Mouse (Mus musculus) limb, embryonic 14.5 days (tissue): ENCODE results near the gene Myb. TPM values are rescaled to one million over a fixed set of nuclear protein-coding genes. Genes with fewer than 3 reads are reported as not detected.
A peak's percentile ranks its signal among the peaks of the same experiment; 100 is the strongest.

Experiments used
- ATAC-seq: fragments of 200-750 bp; cut with Nextera tagmentation; 2 replicates; pipeline ENCODE4 v1.8.0; 2017; ENCODE audit warnings: low read depth, moderate number of reproducible peaks, moderate TSS enrichment; ENCODE audit not compliant: low FRiP score
- DNase-seq: peaks from one replicate; pipeline ENCODE4 v3.0.0-alpha.2; 2015; ENCODE audit warnings: low spot score
- H3K27ac ChIP-seq: fragments of 300-500 bp; sonication (generic); replicated peaks from 2 replicates; pipeline ENCODE4 v1.5.1; 2014; ENCODE audit warnings: low read depth, mild to moderate bottlenecking, low read length, moderate library complexity, mixed read lengths
- H3K27me3 ChIP-seq: fragments of 300-500 bp; sonication (generic); 2 replicates; pipeline ENCODE4 v1.6.1; 2014; ENCODE audit warnings: low read length, mixed read lengths; ENCODE audit not compliant: control insufficient read depth, insufficient read depth
- H3K36me3 ChIP-seq: fragments of 300-500 bp; sonication (generic); 2 replicates; pipeline ENCODE4 v1.6.1; 2014; ENCODE audit warnings: mild to moderate bottlenecking, low read length, moderate library complexity, mixed read lengths; ENCODE audit not compliant: control insufficient read depth, insufficient read depth
- H3K4me1 ChIP-seq: fragments of 300-500 bp; sonication (generic); 2 replicates; pipeline ENCODE4 v1.6.1; 2014; ENCODE audit warnings: antibody characterized with exemption, low read length, mixed read lengths; ENCODE audit not compliant: control insufficient read depth, insufficient read depth
- H3K4me2 ChIP-seq: fragments of 300-500 bp; sonication (generic); replicated peaks from 2 replicates; pipeline ENCODE4 v1.6.1; 2014; ENCODE audit warnings: low read depth, mild to moderate bottlenecking, low read length, moderate library complexity; ENCODE audit not compliant: severe bottlenecking
- H3K4me3 ChIP-seq: fragments of 300-500 bp; sonication (generic); replicated peaks from 2 replicates; pipeline ENCODE4 v1.5.1; 2014; ENCODE audit warnings: low read length
- H3K9ac ChIP-seq: fragments of 300-500 bp; sonication (generic); 2 replicates; pipeline ENCODE4 v1.6.1; 2014; ENCODE audit warnings: mild to moderate bottlenecking, low read depth, low read length, moderate library complexity; ENCODE audit not compliant: severe bottlenecking
- H3K9me3 ChIP-seq: fragments of 300-500 bp; sonication (generic); 2 replicates; pipeline ENCODE4 v1.6.1; 2016; ENCODE audit warnings: low read length; ENCODE audit not compliant: control insufficient read depth
- POLR2A ChIP-seq: fragments of 200-500 bp; IDR thresholded peaks from 2 replicates; pipeline ENCODE4 v1.8.0; 2012; ENCODE audit warnings: inconsistent platforms, mild to moderate bottlenecking, moderate library complexity, borderline replicate concordance; ENCODE audit not compliant: insufficient read depth, insufficient read length; ENCODE audit errors: extremely low read depth
- WGBS: fragments of 180-500 bp; shearing (Covaris S2); extraction: QIAGEN DNeasy Blood & Tissue Kit; methylation state at CpG from one replicate; pipeline ENCODE4 v1.1.7; 2014; 5-methylcytosine and 5-hydroxymethylcytosine counted together
- polyA plus RNA-seq, 2 experiments: library from polyadenylated mRNA; depleted of rRNA in 1 of 2; stranded (reverse) in 1 of 2; unstranded in 1 of 2; fragments of >200 nt; fragmentation: Nextera tagmentation in 1 of 2; extraction: Ambion mirVana in 1 of 2; gene quantifications; 2 replicates each; pipeline versions ENCODE4 v1.2.1 to v1.2.3; 2012 to 2014

Myb gene
- polyA plus RNA-seq (2012; rRNA removed) (3.8 and 4.0 TPM in 2 replicates), polyA plus RNA-seq (2014; fragmentation: Nextera tagmentation; extraction: Ambion mirVana) (2.7 and 3.7 TPM in 2 replicates)

DNA sequence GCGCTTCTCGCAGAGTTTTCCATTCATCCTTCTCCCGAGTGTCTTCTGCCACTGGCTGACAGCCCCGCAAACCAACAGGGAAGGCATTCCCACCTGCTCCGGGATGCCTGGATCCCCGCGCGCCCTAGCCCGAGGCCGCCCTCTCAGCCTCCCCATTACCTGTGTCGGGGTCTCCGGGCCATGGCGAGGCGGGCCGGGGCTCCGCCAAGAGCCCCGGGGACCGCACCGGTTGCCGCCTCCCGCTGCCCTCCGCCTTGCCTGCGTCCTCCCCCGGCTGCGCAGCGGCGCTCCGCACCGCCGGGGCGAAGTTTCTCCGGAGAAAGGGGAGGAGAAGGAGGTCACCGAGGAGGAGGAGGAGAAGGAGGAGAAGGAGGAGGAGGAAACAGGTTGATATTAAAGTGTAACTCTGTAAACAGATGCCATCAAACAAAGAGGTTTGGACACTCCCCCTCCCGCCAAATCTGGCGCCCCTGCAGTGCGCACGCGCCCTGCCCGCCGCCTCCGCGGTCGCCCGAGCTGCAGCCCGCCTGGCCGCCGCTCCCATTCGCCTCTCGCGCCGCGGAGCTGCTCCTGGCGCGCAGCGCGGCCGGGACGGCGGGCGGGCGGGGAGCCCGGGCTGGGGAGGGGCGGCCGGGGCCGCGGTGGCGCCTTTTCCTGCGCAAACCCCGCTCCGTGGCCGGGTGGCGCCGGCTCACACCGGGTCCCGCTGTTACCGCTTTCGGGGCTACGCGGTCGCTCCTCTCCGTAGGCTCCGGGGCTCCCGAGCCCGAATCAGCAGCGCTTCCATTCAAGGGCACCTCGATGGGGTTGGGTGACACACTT is at the start of gene Myb:
Gene Myb (minus strand): TSS at position 448 of the 822 bp plus-strand sequence.
- Histone ChIP-seq H3K27me3 (peaks cover 9% of the 10 kb centered on the region), H3K36me3 (no peaks in the 10 kb centered on the region), H3K4me1 (no peaks in the 10 kb centered on the region), H3K9ac (peak within 1 kb of the TSS; percentile 79), H3K9me3 (no peaks in the 10 kb centered on the region), H3K27ac (0 out of 2 replicates have a peak within 1 kb of the TSS, but pooled peaks have one; percentile 33), H3K4me2 (peak within 1 kb of the TSS; percentile 92), H3K4me3 (peak within 1 kb of the TSS; percentile 66)
- ATAC-seq (peak; percentile 78), DNase-seq (peak; percentile 68)
- TF ChIP-seq POLR2A, result 0 out of 2 replicates have a peak, but pooled peaks have one; percentile 21
- WGBS, result under 1% methylated on average over 43 of the region's 86 CpGs

DNA sequence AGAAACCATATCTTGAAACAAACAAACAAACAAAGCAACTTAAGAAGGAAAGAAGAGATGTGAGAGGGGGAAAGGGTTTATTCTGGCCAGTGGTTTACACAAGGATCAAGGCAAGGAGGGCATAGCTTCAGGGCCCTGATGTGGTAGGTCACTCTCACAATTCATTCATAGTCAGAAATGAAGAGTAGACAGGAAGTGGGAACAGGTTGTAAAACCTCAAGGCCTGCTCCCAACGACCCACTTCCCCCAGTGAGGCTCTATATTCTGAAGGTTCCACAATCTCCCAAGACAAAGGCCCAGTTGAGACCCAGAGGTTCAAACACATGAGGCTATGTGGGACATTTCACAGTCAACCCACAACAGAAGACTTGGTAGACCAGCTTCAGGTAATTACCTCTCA is 46.6 kb upstream of the Myb start:
- Histone ChIP-seq H3K27me3 (no peaks in the 10 kb centered on the region), H3K4me2 (no peak overlapping the region)
- 53% methylated on average over 1 of the region's 1 CpGs for WGBS

GRCm38 (mm10) chr10:21206232-21206631 is 45.4 kb upstream of the Myb start:
- no peak overlapping the region for H3K9ac ChIP-seq
- ATAC-seq (no peak), DNase-seq (no peak)
- H3K27me3 ChIP-seq, result no peaks in the 10 kb centered on the region
- WGBS, result 83% methylated on average over 2 of the region's 2 CpGs
- H3K4me3 ChIP-seq, result no peak overlapping the region
- no peaks in the 10 kb centered on the region for H3K36me3 ChIP-seq
- H3K4me2 ChIP-seq, result no peak overlapping the region
- TF ChIP-seq POLR2A, result no peak
- H3K9me3 ChIP-seq, result no peaks in the 10 kb centered on the region
- no peaks in the 10 kb centered on the region for H3K4me1 ChIP-seq
- no peak overlapping the region for H3K27ac ChIP-seq

More for the DNA sequence above, 46.6 kb upstream of the Myb start:
- Histone ChIP-seq H3K4me1 (no peaks in the 10 kb centered on the region), H3K27ac (no peak overlapping the region), H3K9me3 (no peaks in the 10 kb centered on the region), H3K36me3 (no peaks in the 10 kb centered on the region), H3K4me3 (no peak overlapping the region), H3K9ac (no peak overlapping the region)
- no peak for DNase-seq
- TF ChIP-seq POLR2A, result no peak
- no peak for ATAC-seq

GRCm38 (mm10) chr10:21204496-21205085 is 43.8 kb upstream of the Myb start:
- Histone ChIP-seq H3K27ac (no peak overlapping the region), H3K4me2 (no peak overlapping the region), H3K9me3 (no peaks in the 10 kb centered on the region), H3K4me3 (no peak overlapping the region), H3K27me3 (no peaks in the 10 kb centered on the region), H3K4me1 (no peaks in the 10 kb centered on the region), H3K9ac (no peak overlapping the region), H3K36me3 (no peaks in the 10 kb centered on the region)
- WGBS, result 82% methylated on average over 10 of the region's 10 CpGs
- ATAC-seq (no peak), DNase-seq (no peak)
- no peak for TF ChIP-seq POLR2A

GRCm38 (mm10) chr10:21203886-21204285 is 43.1 kb upstream of the Myb start:
- Histone ChIP-seq H3K9ac (no peak overlapping the region), H3K4me1 (no peaks in the 10 kb centered on the region), H3K9me3 (no peaks in the 10 kb centered on the region), H3K4me3 (no peak overlapping the region), H3K36me3 (no peaks in the 10 kb centered on the region), H3K4me2 (no peak overlapping the region), H3K27me3 (no peaks in the 10 kb centered on the region), H3K27ac (no peak overlapping the region)
- TF ChIP-seq POLR2A, result no peak
- WGBS, result 96% methylated on average over 5 of the region's 5 CpGs
- no peak for DNase-seq
- no peak for ATAC-seq
